Mouse (Mus musculus) MEL (cell line): Measurements from ENCODE around the gene Ugt1a10. TPM values are rescaled to one million over a fixed set of nuclear protein-coding genes. Genes with fewer than 3 reads are reported as not detected.

Experiments
- DNase-seq: peaks from one replicate; pipeline ENCODE4 v3.0.0; 2011; ENCODE audit warnings: low read depth, low spot score
- H3K27ac ChIP-seq: 2 replicates; pipeline ENCODE4 v1.5.1; 2012; ENCODE audit warnings: low read depth, mild to moderate bottlenecking, control low read depth, low read length, moderate library complexity; ENCODE audit not compliant: control insufficient read depth
- H3K27me3 ChIP-seq, 2 experiments: fragments of 150-350 bp in 1 of 2; sonication (generic) in 1 of 2; 2 replicates each; pipeline ENCODE4 v1.6.1; 2012; ENCODE audit warnings: low read length in 2 of 2, mild to moderate bottlenecking in 2 of 2, improper control_type of control experiment in 1 of 2, moderate library complexity in 1 of 2; ENCODE audit not compliant: insufficient read depth in 2 of 2, control insufficient read depth in 1 of 2
- H3K36me3 ChIP-seq, 2 experiments: 2 replicates each; pipeline ENCODE4 v1.6.1; 2012 to 2014; ENCODE audit warnings: low read length in 2 of 2, improper control_type of control experiment in 1 of 2, inconsistent platforms in 1 of 2, mild to moderate bottlenecking in 1 of 2; ENCODE audit not compliant: insufficient read depth in 2 of 2, control insufficient read depth in 1 of 2
- H3K4me1 ChIP-seq, 2 experiments: fragments of 150-350 bp in 1 of 2; sonication (generic) in 1 of 2; 2 replicates each; pipeline ENCODE4 v1.6.1; 2012; ENCODE audit warnings: low read length in 2 of 2, improper control_type of control experiment in 1 of 2, mild to moderate bottlenecking in 1 of 2; ENCODE audit not compliant: insufficient read depth in 2 of 2, control insufficient read depth in 1 of 2
- H3K4me3 ChIP-seq, 2 experiments: fragments of 150-350 bp in 1 of 2; sonication (generic) in 1 of 2; 2 replicates each; pipeline ENCODE4 v1.5.1; 2012; ENCODE audit warnings: low read depth in 2 of 2, low read length in 2 of 2, mild to moderate bottlenecking in 2 of 2, moderate library complexity in 2 of 2, control low read depth in 1 of 2, improper control_type of control experiment in 1 of 2; ENCODE audit not compliant: control insufficient read depth in 1 of 2, insufficient read depth in 1 of 2
- H3K79me2 ChIP-seq: 2 replicates; pipeline ENCODE4 v1.6.1; 2012; ENCODE audit warnings: mild to moderate bottlenecking, low read length, moderate library complexity; ENCODE audit not compliant: control insufficient read depth, poor library complexity, insufficient read depth
- H3K9ac ChIP-seq: 2 replicates; pipeline ENCODE4 v1.6.1; 2012; ENCODE audit warnings: low read depth, mild to moderate bottlenecking, control low read depth, low read length, moderate library complexity; ENCODE audit not compliant: control insufficient read depth, poor library complexity, severe bottlenecking
- H3K9me3 ChIP-seq: fragments of 150-350 bp; sonication (generic); replicated peaks from 2 replicates; pipeline ENCODE4 v1.6.1; 2012; ENCODE audit warnings: mild to moderate bottlenecking, low read length, improper control_type of control experiment, moderate library complexity; ENCODE audit not compliant: insufficient read depth
- CHD1 ChIP-seq: IDR thresholded peaks from 2 replicates; pipeline ENCODE4 v1.6.1; 2012; ENCODE audit warnings: low read depth, mild to moderate bottlenecking, inconsistent platforms, low read length, improper control_type of control experiment
- CHD2 ChIP-seq: IDR thresholded peaks from 2 replicates; pipeline ENCODE4 v1.6.1; 2011; ENCODE audit warnings: low read length, improper control_type of control experiment
- CTCF ChIP-seq, 3 experiments: IDR thresholded peaks in 2 of 3; conservative IDR thresholded peaks in 1 of 3; 2 replicates each; pipeline ENCODE4 v1.5.1; 2011 to 2012; ENCODE audit warnings: low read length in 3 of 3, low read depth in 2 of 3, mild to moderate bottlenecking in 2 of 3, improper control_type of control experiment in 1 of 3, inconsistent platforms in 1 of 3, mixed read lengths in 1 of 3, moderate library complexity in 1 of 3; ENCODE audit not compliant: control insufficient read depth in 1 of 3, insufficient read depth in 1 of 3, poor library complexity in 1 of 3, severe bottlenecking in 1 of 3
- ETS1 ChIP-seq: IDR thresholded peaks from 2 replicates; pipeline ENCODE4 v1.6.1; 2012; ENCODE audit warnings: low read depth, mild to moderate bottlenecking, inconsistent platforms, low read length, improper control_type of control experiment, moderate library complexity
- MAX ChIP-seq: IDR thresholded peaks from 2 replicates; pipeline ENCODE4 v1.6.1; 2011; ENCODE audit warnings: low read length, improper control_type of control experiment
- MYC ChIP-seq: IDR thresholded peaks from 2 replicates; pipeline ENCODE4 v1.6.1; 2011; ENCODE audit warnings: low read depth, mild to moderate bottlenecking, low read length, improper control_type of control experiment, moderate library complexity
- POLR2AphosphoS2 ChIP-seq: IDR thresholded peaks from 2 replicates; pipeline ENCODE4 v1.6.1; 2011; ENCODE audit warnings: low read length, improper control_type of control experiment
- RCOR1 ChIP-seq: IDR thresholded peaks from 2 replicates; pipeline ENCODE4 v1.6.1; 2012; ENCODE audit warnings: low read depth, mild to moderate bottlenecking, inconsistent platforms, low read length, improper control_type of control experiment
- SIN3A ChIP-seq: IDR thresholded peaks from 2 replicates; pipeline ENCODE4 v1.6.1; 2012; ENCODE audit warnings: low read length, improper control_type of control experiment, inconsistent platforms
- TAL1 ChIP-seq: IDR thresholded peaks from 2 replicates; pipeline ENCODE4 v1.6.1; 2012; ENCODE audit warnings: mild to moderate bottlenecking, inconsistent platforms, low read length, moderate library complexity, mixed read lengths
- ZC3H11A ChIP-seq: IDR thresholded peaks from 2 replicates; pipeline ENCODE4 v1.6.1; 2012; ENCODE audit warnings: low read depth, mild to moderate bottlenecking, inconsistent platforms, low read length, improper control_type of control experiment
- polyA plus RNA-seq, 2 experiments: library from polyadenylated mRNA; stranded (reverse) in 1 of 2; unstranded in 1 of 2; fragments of >175 nt in 1 of 2; fragments of >200 nt in 1 of 2; gene quantifications; 2 replicates each; pipeline versions ENCODE4 v1.2.1 to v1.2.4; 2012; ENCODE audit warnings: low replicate concordance in 2 of 2, low read depth in 1 of 2; ENCODE audit not compliant: insufficient read length in 2 of 2, insufficient read depth in 1 of 2, missing spikeins in 1 of 2
- total RNA-seq: library from RNA; depleted of rRNA; stranded (reverse); fragments of 300-350 nt; gene quantifications from 2 replicates; pipeline ENCODE4 v1.2.3, GENCODE M21; 2012

Ugt1a10 gene
- total and polyA plus RNA-seq, 3 experiments, result not detected

DNA sequence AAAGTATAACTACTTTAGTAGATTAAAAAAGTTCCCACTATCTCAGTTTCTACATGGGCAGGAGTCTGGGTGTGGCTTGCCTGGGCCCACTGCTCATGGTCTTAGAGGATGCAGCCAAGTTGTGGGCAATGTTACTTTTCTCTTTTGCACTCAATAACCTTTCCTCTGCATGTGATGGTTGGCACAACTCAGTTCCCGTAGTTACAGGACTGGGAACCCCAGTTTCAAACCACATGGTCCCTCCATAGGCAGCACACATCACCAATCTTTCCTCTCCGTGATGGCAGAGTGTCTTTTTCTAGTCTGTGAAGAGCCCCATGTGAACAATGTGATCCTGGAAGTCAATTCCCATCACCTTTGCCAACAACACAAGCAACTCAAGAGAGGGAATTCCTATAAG lies 172.3 kb downstream of the Ugt1a10 start:
- H3K27ac ChIP-seq, result no peak overlapping the region
- no peaks in the 10 kb centered on the region for H3K79me2 ChIP-seq
- no peaks in the 10 kb centered on the region for H3K36me3 ChIP-seq
- TF ChIP-seq POLR2AphosphoS2, result no peak
- TF ChIP-seq MYC, result no peak
- TF ChIP-seq CHD1, result no peak
- no peak for TF ChIP-seq CHD2
- no peak for TF ChIP-seq CTCF (IDR thresholded peaks at IDR 0.05 in 2 of 3, conservative IDR thresholded peaks at IDR 0.05 in 1 of 3; ENCODE audit: control insufficient read depth in 1 of 3, insufficient read depth in 1 of 3, low read depth in 2 of 3, low read length in 3 of 3, poor library complexity in 1 of 3, severe bottlenecking in 1 of 3)
- no peak for TF ChIP-seq ZC3H11A
- TF ChIP-seq MAX, result no peak
- no peaks in the 10 kb centered on the region for H3K9me3 ChIP-seq
- no peaks in the 10 kb centered on the region for H3K27me3 ChIP-seq
- no peak for DNase-seq
- H3K4me1 ChIP-seq, result no peaks in the 10 kb centered on the region
- H3K4me3 ChIP-seq, result no peak overlapping the region
- H3K9ac ChIP-seq, result no peak overlapping the region

DNA sequence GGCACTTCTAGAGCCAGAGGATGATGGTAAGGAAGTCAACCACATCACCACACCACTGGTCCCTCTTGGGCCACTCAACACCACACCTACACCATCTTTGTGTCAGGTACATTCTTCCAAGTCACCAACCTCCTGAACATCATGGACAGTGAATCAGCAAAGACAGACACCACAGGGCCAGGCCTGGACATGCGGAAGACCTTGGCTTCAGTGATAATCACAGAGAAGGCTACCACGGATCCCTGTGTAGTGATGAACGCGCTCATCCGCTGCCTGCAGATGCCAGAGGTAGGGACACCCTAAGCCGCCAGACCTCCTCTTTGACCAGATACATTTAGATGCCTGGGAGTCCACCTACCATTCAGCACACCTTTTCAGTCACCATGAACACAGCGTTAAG lies 172.9 kb downstream of the Ugt1a10 start:
- no peak for TF ChIP-seq MYC
- TF ChIP-seq TAL1, result 0 out of 2 replicates have a peak, but pooled peaks have one; percentile 2
- TF ChIP-seq, all 39 proteins: peak for 1
- H3K9me3 ChIP-seq, result no peaks in the 10 kb centered on the region

DNA sequence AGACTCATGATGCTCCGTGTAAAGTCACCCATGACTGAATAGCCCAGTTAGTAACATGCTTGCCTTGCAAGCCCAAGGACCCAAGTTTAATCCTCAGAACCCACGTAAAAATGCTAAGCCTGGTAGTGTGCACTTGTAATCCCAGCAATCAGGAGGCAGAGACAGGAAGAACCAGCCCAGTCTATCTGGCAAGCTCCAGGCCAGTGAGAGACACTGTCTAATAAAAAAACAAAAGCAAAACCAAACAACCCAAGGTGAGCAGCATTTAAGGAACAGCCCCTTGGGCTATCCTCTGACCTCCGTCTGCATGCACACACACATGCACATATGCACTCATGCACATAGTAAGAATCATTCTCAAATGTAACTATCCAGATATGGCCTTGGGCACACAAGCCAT lies 174.4 kb downstream of the Ugt1a10 start:
- no peaks in the 10 kb centered on the region for H3K27me3 ChIP-seq
- 0 out of 2 replicates have a peak, but pooled peaks have one; percentile 1 for TF ChIP-seq TAL1
- no peak for TF ChIP-seq RCOR1
- TF ChIP-seq SIN3A, result no peak
- TF ChIP-seq ETS1, result no peak
- TF ChIP-seq, all 39 proteins: peak for 1
- Histone ChIP-seq H3K9me3 (no peaks in the 10 kb centered on the region), H3K9ac (no peak overlapping the region), H3K4me3 (no peak overlapping the region), H3K79me2 (no peaks in the 10 kb centered on the region), H3K36me3 (no peaks in the 10 kb centered on the region), H3K27ac (no peak overlapping the region), H3K4me1 (no peaks in the 10 kb centered on the region)
- DNase-seq, result no peak

More for the DNA sequence above, 172.9 kb downstream of the Ugt1a10 start:
- no peaks in the 10 kb centered on the region for H3K4me1 ChIP-seq
- H3K27ac ChIP-seq, result no peak overlapping the region
- no peaks in the 10 kb centered on the region for H3K27me3 ChIP-seq
- DNase-seq, result no peak
- H3K79me2 ChIP-seq, result no peaks in the 10 kb centered on the region
- no peak overlapping the region for H3K9ac ChIP-seq
- H3K4me3 ChIP-seq, result no peak overlapping the region
- H3K36me3 ChIP-seq, result no peaks in the 10 kb centered on the region
